Mouse (Mus musculus): Measurements from ENCODE around the gene Gm5286. TPM values are rescaled to one million over a fixed set of nuclear protein-coding genes. Genes with fewer than 3 reads are reported as not detected.
"Not testable (repeated sequence)": the region's sequence is repeated elsewhere in the genome, so short reads cannot be mapped to it uniquely, and the experiment has no call there.

The Gm5286 gene
- polyA plus RNA-seq (2016; fragmentation: Nextera tagmentation; extraction: Ambion mirVana), result not detected in 2 replicates

DNA sequence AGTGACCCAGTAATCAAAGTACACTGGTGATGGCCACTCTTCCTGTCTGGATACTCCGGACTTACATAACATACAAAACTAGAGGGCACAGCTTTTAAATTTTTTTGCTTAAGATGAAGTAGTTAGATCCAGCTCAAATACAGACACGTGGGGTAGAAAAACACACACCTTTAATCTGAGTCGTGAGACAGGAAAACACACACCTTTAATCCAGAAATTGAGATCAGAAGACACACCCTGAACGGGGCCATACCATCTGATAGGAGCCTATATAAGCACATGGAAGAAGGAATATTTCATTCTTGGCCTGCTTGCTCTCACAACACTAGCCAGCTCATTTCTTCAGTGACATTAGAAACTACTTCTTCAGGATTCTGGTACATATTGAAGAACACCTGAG is at the start of gene Gm5286:
TSS of gene Gm5286 (plus strand) at position 301 of the 400 bp plus-strand sequence.
- H3K27ac ChIP-seq; H3K4me3 ChIP-seq; H3K9ac ChIP-seq; H3K4me2 ChIP-seq (replicated peaks); H3K27me3 ChIP-seq; H3K9me3 ChIP-seq (replicated peaks); H3K4me1 ChIP-seq; ATAC-seq (ENCODE audit: low FRiP score); H3K36me3 ChIP-seq: not testable (repeated sequence)
- WGBS, result 78% methylated on average over 3 of the region's 4 CpGs

DNA sequence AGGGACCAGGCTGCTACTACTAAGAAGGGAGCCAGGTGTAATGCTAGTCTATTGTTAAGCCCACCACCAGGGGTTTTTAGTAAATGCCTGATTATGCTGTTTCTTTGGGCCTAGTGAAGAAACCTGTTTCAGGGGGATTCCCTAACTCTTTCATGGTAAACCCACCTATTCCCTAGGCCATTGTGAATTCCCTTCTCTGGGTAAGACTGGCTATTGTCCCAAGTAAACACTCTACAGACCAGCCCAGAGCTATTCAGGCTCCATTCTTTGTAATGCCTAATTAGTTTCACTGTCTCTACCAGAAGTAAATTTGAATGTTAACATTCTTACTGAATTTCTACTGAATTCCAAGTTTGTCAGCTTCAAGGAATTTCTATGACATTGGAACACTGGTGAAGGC is 29.2 kb upstream of the Gm5286 start:
- not testable (repeated sequence) for H3K4me1 ChIP-seq; H3K27me3 ChIP-seq; H3K36me3 ChIP-seq; ATAC-seq (ENCODE audit: low FRiP score); H3K9ac ChIP-seq; H3K4me3 ChIP-seq; H3K9me3 ChIP-seq (replicated peaks); H3K27ac ChIP-seq; H3K4me2 ChIP-seq (replicated peaks)

DNA sequence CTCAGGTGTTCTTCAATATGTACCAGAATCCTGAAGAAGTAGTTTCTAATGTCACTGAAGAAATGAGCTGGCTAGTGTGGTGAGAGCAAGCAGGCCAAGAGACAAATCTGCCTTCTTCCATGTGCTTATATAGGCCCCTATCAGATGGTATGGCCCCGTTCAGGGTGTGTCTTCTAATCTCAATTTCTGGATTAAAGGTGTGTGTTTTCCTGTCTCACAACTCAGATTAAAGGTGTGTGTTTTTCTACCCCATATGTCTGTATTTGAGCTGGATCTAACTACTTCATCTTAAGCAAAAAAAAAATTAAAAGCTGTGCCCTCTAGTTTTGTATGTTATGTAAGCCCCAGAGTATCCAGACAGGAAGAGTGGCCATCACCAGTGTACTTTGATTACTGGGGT is 18.4 kb upstream of the Gm5286 start, which contains the start of gene Gm10696:
TSS of gene Gm10696 (minus strand) at position 101 of the 400 bp plus-strand sequence.
- H3K4me1 ChIP-seq; H3K4me3 ChIP-seq; H3K27ac ChIP-seq; H3K27me3 ChIP-seq; H3K36me3 ChIP-seq; ATAC-seq (ENCODE audit: low FRiP score); H3K9ac ChIP-seq; H3K4me2 ChIP-seq (replicated peaks); H3K9me3 ChIP-seq (replicated peaks): not testable (repeated sequence)
- WGBS, result 100% methylated on average over 1 of the region's 1 CpGs

Other genes with a start within 250 kb of the Gm5286 start
- not detected in 2 replicates for gene Tdpoz5, start 235.4 kb upstream of the Gm5286 start, polyA plus RNA-seq (2016; fragmentation: Nextera tagmentation; extraction: Ambion mirVana)
- gene Gm9125, start 141.8 kb upstream of the Gm5286 start, polyA plus RNA-seq (2016; fragmentation: Nextera tagmentation; extraction: Ambion mirVana), result not detected in 2 replicates
- not detected in 2 replicates for gene Gm10697, start 124.1 kb upstream of the Gm5286 start, polyA plus RNA-seq (2016; fragmentation: Nextera tagmentation; extraction: Ambion mirVana)
- not detected in 2 replicates for gene Gm10696, start 18.5 kb upstream of the Gm5286 start, polyA plus RNA-seq (2016; fragmentation: Nextera tagmentation; extraction: Ambion mirVana)
- gene Gm4778, start 67.3 kb downstream of the Gm5286 start, polyA plus RNA-seq (2016; fragmentation: Nextera tagmentation; extraction: Ambion mirVana), result not detected in 2 replicates
- gene Them4, start 113.4 kb downstream of the Gm5286 start, polyA plus RNA-seq (2016; fragmentation: Nextera tagmentation; extraction: Ambion mirVana), result 16.1 and 18.1 TPM in 2 replicates
- not detected in 2 replicates for gene Them5, start 145.4 kb downstream of the Gm5286 start, polyA plus RNA-seq (2016; fragmentation: Nextera tagmentation; extraction: Ambion mirVana)
- gene C2cd4d, start 165.7 kb downstream of the Gm5286 start, polyA plus RNA-seq (2016; fragmentation: Nextera tagmentation; extraction: Ambion mirVana), result 2.4 and 2.5 TPM in 2 replicates
- 0.76 and 0.82 TPM in 2 replicates for gene Rorc, start 176.1 kb downstream of the Gm5286 start, polyA plus RNA-seq (2016; fragmentation: Nextera tagmentation; extraction: Ambion mirVana)
- gene Lingo4, start 201.8 kb downstream of the Gm5286 start, polyA plus RNA-seq (2016; fragmentation: Nextera tagmentation; extraction: Ambion mirVana), result 0.52 and 0.53 TPM in 2 replicates
- gene Tdrkh, start 216.6 kb downstream of the Gm5286 start, polyA plus RNA-seq (2016; fragmentation: Nextera tagmentation; extraction: Ambion mirVana), result 48.7 and 52.1 TPM in 2 replicates
- gene Mrpl9, start 246.6 kb downstream of the Gm5286 start, polyA plus RNA-seq (2016; fragmentation: Nextera tagmentation; extraction: Ambion mirVana), result 58.0 and 67.5 TPM in 2 replicates
- 0.77 and 1.0 TPM in 2 replicates for gene Oaz3, start 247.2 kb downstream of the Gm5286 start, polyA plus RNA-seq (2016; fragmentation: Nextera tagmentation; extraction: Ambion mirVana)